Mouse (Mus musculus) liver, embryonic 12.5 days (tissue): ENCODE data around the gene Gm9844. TPM values are rescaled to one million over a fixed set of nuclear protein-coding genes. Genes with fewer than 3 reads are reported as not detected.

Experiments used
- ATAC-seq: fragments of 200-750 bp; cut with Nextera tagmentation; 2 replicates; pipeline ENCODE4 v1.8.0; 2017; ENCODE audit warnings: moderate number of reproducible peaks, mild to moderate bottlenecking, moderate library complexity
- H3K27ac ChIP-seq: fragments of 300-500 bp; sonication (generic); 2 replicates; pipeline ENCODE4 v1.5.1; 2016; ENCODE audit warnings: mild to moderate bottlenecking
- H3K27me3 ChIP-seq: fragments of 300-500 bp; sonication (generic); replicated peaks from 2 replicates; pipeline ENCODE4 v1.6.1; 2016; ENCODE audit warnings: mild to moderate bottlenecking, moderate library complexity
- H3K36me3 ChIP-seq: fragments of 300-500 bp; sonication (generic); 2 replicates; pipeline ENCODE4 v1.6.1; 2016; ENCODE audit warnings: mild to moderate bottlenecking, moderate library complexity
- H3K4me1 ChIP-seq: fragments of 300-500 bp; sonication (generic); 2 replicates; pipeline ENCODE4 v1.6.1; 2016
- H3K4me2 ChIP-seq: fragments of 300-500 bp; sonication (generic); 2 replicates; pipeline ENCODE4 v1.6.1; 2016; ENCODE audit warnings: mild to moderate bottlenecking, moderate library complexity
- H3K4me3 ChIP-seq: fragments of 300-500 bp; sonication (generic); 2 replicates; pipeline ENCODE4 v1.5.1; 2016; ENCODE audit warnings: mild to moderate bottlenecking, moderate library complexity
- H3K9ac ChIP-seq: fragments of 300-500 bp; sonication (generic); 2 replicates; pipeline ENCODE4 v1.6.1; 2016; ENCODE audit warnings: mild to moderate bottlenecking, moderate library complexity
- H3K9me3 ChIP-seq: fragments of 300-500 bp; sonication (generic); replicated peaks from 2 replicates; pipeline ENCODE4 v1.6.1; 2016; ENCODE audit warnings: mild to moderate bottlenecking, moderate library complexity
- WGBS: fragments of 180-500 bp; shearing (Covaris S2); methylation state at CpG from one replicate; pipeline ENCODE4 v1.1.7; 2016; ENCODE audit not compliant: insufficient replicate concordance; 5-methylcytosine and 5-hydroxymethylcytosine counted together
- polyA plus RNA-seq: library from polyadenylated mRNA; unstranded; fragments of >200 nt; fragmentation: Nextera tagmentation; extraction: Ambion mirVana; gene quantifications from 2 replicates; pipeline ENCODE4 v1.2.1, GENCODE M21; 2016

Gm9844 gene
- polyA plus RNA-seq, 1 experiment from 2014 or later: 3.0 TPM

DNA sequence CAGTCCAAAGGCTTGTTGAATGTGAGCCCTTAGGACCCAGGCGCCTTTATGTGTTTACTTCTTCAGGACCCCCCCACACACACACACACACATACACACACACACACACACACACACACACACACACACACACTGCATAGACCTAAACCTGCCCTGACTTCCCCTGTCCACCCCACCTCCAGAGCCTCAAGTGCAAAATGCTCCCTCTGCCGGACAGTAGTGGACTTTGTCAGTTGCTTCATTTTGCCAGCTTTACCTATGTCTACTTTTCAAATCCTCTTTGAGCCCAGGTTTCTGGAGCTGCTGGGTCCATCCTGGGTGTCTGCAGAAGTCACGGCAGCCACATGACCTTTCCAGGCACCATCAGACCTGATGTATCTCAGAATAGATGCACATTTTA lies 42.9 kb downstream of the Gm9844 start:
- H3K36me3 ChIP-seq: peaks cover 25% of the 10 kb centered on the region
- whole genome bisulfite sequencing: 9% methylated on average over 3 of the region's 3 CpGs
- 0 out of 2 replicates have a peak, but pooled peaks have one; percentile 16 for ATAC-seq
- peaks cover 64% of the 10 kb centered on the region for H3K4me1 ChIP-seq
- H3K27me3 ChIP-seq: no peaks in the 10 kb centered on the region
- H3K4me3 ChIP-seq: peak overlapping the region; percentile 76
- peak overlapping the region; percentile 91 for H3K4me2 ChIP-seq
- peak overlapping the region; percentile 90 for H3K27ac ChIP-seq
- peak overlapping the region; percentile 87 for H3K9ac ChIP-seq
- H3K9me3 ChIP-seq: no peaks in the 10 kb centered on the region

DNA sequence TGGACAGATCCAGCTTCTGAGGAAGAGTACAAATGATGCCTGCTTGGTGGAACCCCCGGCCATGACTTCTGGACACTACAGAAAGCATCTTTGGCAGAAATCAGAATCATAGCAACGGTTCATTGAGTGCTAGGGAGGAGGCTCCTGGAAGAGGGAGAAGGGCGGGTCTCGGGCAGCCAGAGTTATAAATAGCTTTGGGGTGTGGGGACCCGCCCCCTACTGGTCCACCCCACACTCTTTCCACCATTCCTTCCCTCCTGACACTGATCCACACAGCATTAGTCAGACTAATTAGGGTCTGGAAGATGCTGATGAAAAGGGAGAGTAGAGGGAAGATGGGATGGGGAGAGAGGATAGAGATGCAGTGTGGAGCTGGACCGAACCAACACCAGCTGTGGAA lies 44.5 kb downstream of the Gm9844 start:
- Histone ChIP-seq H3K9ac (peak overlapping the region; percentile 32; the same call in 1 of the 2 replicates), H3K4me1 (peaks cover 56% of the 10 kb centered on the region)

DNA sequence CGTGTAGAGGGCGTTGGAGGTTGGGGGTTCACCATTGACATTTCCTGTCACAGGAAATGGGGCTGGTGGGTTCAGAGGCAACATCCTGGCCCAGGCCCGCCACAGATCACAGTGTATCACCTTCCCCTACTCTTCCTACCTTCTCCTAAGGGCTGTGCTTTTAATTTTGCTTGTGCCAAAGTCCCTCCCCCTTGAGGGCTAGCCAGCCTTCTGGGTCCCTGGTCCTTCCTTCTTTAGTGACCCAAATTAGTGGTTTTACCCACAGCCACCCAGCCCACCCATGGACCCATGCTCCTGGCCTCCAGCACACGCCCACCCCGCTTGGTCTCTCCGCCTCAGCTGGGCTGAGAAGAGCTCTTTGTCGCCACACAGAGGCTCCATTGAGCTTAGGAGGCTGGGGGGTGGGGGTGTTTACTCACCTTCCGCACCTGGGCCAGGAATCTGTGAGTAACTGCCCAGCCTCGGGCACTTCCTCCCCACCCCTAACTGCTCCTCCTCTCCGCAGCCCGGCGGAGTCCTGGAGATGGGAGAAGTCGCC lies 45.3 kb downstream of the Gm9844 start:
- ATAC-seq: no peak
- Histone ChIP-seq H3K27me3 (no peaks in the 10 kb centered on the region), H3K4me2 (peak overlapping the region; percentile 91), H3K4me1 (peaks cover 48% of the 10 kb centered on the region), H3K27ac (no peak overlapping the region), H3K36me3 (peaks cover 39% of the 10 kb centered on the region), H3K9ac (no peak overlapping the region), H3K9me3 (no peaks in the 10 kb centered on the region), H3K4me3 (no peak overlapping the region)
- 32% methylated on average over 13 of the region's 13 CpGs for WGBS

More for the DNA sequence above, 44.5 kb downstream of the Gm9844 start:
- H3K9me3 ChIP-seq: no peaks in the 10 kb centered on the region
- H3K4me3 ChIP-seq: no peak overlapping the region
- 0 out of 2 replicates have a peak overlapping the region, but pooled peaks have one; percentile 52 for H3K27ac ChIP-seq
- no peaks in the 10 kb centered on the region for H3K27me3 ChIP-seq
- WGBS: 22% methylated on average over 6 of the region's 6 CpGs
- ATAC-seq: no peak
- H3K36me3 ChIP-seq: peaks cover 34% of the 10 kb centered on the region
- H3K4me2 ChIP-seq: peak overlapping the region; percentile 91

Other genes with a start within 250 kb of the Gm9844 start
- gene Lypd3, start 225.7 kb upstream of the Gm9844 start, polyA plus RNA-seq: not detected in 2 replicates
- gene Tex101, start 185.5 kb upstream of the Gm9844 start, polyA plus RNA-seq: not detected in 2 replicates
- gene BC049730, start 153.0 kb upstream of the Gm9844 start, polyA plus RNA-seq: not detected in 2 replicates
- not detected in 2 replicates for gene Gm4763, start 135.3 kb upstream of the Gm9844 start, polyA plus RNA-seq
- 0.55 and 0.93 TPM in 2 replicates for gene Cd177, start 101.9 kb upstream of the Gm9844 start, polyA plus RNA-seq
- 0.30 and 0.42 TPM in 2 replicates for gene Ceacam10, start 85.0 kb upstream of the Gm9844 start, polyA plus RNA-seq
- gene Lypd4, start 7.7 kb downstream of the Gm9844 start, polyA plus RNA-seq: not detected in 2 replicates
- gene Dmrtc2, start 7.8 kb downstream of the Gm9844 start, polyA plus RNA-seq: not detected in 2 replicates
- 1,803 and 1,813 TPM in 2 replicates for gene Rps19, start 22.2 kb downstream of the Gm9844 start, polyA plus RNA-seq
- 0.12 TPM in 1 of 2 replicates, not detected in the other for gene Cd79a, start 35.2 kb downstream of the Gm9844 start, polyA plus RNA-seq
- 71.9 and 80.4 TPM in 2 replicates for gene Arhgef1, start 40.7 kb downstream of the Gm9844 start, polyA plus RNA-seq
- not detected in 2 replicates for gene Gm4881, start 82.3 kb downstream of the Gm9844 start, polyA plus RNA-seq
- gene Rabac1, start 110.5 kb downstream of the Gm9844 start, polyA plus RNA-seq: 63.4 and 67.4 TPM in 2 replicates
- gene Atp1a3, start 143.7 kb downstream of the Gm9844 start, polyA plus RNA-seq: 0.45 and 0.50 TPM in 2 replicates
- 2.5 and 3.0 TPM in 2 replicates for gene Grik5, start 210.1 kb downstream of the Gm9844 start, polyA plus RNA-seq
- 14.4 and 15.7 TPM in 2 replicates for gene Zfp574, start 210.4 kb downstream of the Gm9844 start, polyA plus RNA-seq